ENCODE assay signal across 8 mouse cellular contexts in the genomic region with DNA sequence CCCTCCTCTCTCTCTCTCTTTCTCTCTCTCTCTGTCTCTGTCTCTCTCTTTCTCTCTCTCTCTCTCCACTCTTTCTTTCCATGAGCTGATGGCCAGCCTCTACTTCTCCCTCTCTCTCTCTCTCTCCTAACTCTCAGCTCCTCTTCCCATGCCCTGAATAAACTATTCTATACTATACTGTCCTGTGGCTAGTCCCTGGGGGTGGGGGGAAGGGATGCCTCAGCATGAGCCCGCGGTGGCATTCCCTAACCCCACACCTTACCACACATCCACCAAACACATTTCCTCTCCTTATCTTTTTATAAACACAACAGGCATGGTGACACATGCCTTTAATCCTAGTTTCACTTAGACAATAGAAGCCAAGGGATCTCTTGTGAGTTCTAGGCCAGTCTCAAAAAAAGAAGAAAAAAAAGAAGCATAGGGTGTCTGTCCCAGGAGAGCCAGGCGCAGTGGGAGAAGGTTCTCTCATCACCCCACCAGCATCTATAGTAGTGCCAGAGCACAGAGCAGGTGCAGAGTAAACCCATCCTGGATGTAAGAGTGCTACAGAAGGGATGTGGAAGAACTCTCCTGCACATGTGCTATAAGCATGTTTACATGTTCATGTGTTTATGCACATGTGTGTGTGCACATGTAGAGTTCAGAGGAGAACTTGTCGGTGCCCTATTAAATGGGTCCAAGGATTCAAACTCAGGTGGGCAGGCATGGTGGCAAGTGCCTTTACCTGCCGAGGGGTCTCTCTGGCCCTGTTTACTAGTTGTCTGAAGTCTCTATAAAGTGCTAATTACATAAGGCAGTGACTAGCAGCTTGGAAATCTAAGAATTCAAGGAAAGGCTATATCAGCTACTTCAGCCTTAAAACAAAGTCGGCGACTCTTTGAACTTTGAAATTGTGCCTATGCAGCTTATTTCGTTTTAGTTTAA. TPM values are rescaled to one million over a fixed set of nuclear protein-coding genes. Genes with fewer than 3 reads are reported as not detected.
A peak's percentile ranks its signal among the peaks of the same experiment; 100 is the strongest.
DNase-seq lines count a peak whose midpoint lies in the region; ATAC-seq and TF ChIP-seq lines count a peak whose summit lies in the region.

No protein-coding gene starts in this region.

- peak; percentile 42; the same call in 1 of the 2 replicates for ATAC-seq in liver, embryonic 13.5 days (ENCODE audit: low read depth)

- H3K9ac ChIP-seq in liver, embryonic 13.5 days = peak overlapping the region; percentile 96

- no peaks in the 10 kb centered on the region for H3K9me3 ChIP-seq in liver, embryonic 13.5 days (replicated peaks)

- intact Hi-C loops in gastrocnemius, adult 2 months (cut with DNase I) = no loop called here

- peak overlapping the region; percentile 91 for H3K27ac ChIP-seq in gastrocnemius, adult 2 months
- H3K27ac ChIP-seq in testis, adult 2 months (ENCODE audit: control insufficient read depth, insufficient read depth, low read depth, low read length) = no peak overlapping the region
- peak overlapping the region; percentile 9; the same call in 1 of the 2 replicates for H3K27ac ChIP-seq in liver, embryonic 13.5 days

- peak overlapping the region; percentile 96 for H3K4me3 ChIP-seq in gastrocnemius, adult 2 months
- H3K4me3 ChIP-seq in testis, adult 2 months (ENCODE audit: control insufficient read depth, low read depth, low read length) = peak overlapping the region; percentile 96
- peak overlapping the region; percentile 97 for H3K4me3 ChIP-seq in liver, embryonic 13.5 days (replicated peaks)

- no peak for TF ChIP-seq CTCF in gastrocnemius, adult 2 months (IDR thresholded peaks at IDR 0.05)
- no peak for TF ChIP-seq CTCF in testis, adult 2 months (IDR thresholded peaks at IDR 0.05; ENCODE audit: control insufficient read depth, insufficient read depth, insufficient replicate concordance, low read depth, low read length)

- DNase-seq in gastrocnemius, adult 2 months = no peak
- no peak for DNase-seq in gastrocnemius, adult 18-20 months (ENCODE audit: low spot score)
- no peak for DNase-seq in testis, postnatal 10 days (ENCODE audit: low spot score)
- DNase-seq in liver, embryonic 13.5 days = no peak
- DNase-seq in Muller cell, postnatal 12 days (ENCODE audit: inconsistent ontology term) = no peak
- DNase-seq in gastrocnemius, postnatal 25 days = no peak
- DNase-seq in thymus, adult 18-20 months = no peak

- TF ChIP-seq POLR2A in testis, adult 2 months (IDR thresholded peaks at IDR 0.05; ENCODE audit: control insufficient read depth, low read depth, low read length) = no peak

- H3K4me2 ChIP-seq in liver, embryonic 13.5 days = peak overlapping the region; percentile 83

- H3K36me3 ChIP-seq in testis, adult 2 months (ENCODE audit: control insufficient read depth, insufficient read depth, low read length) = peaks cover 1% of the 10 kb centered on the region
- H3K36me3 ChIP-seq in liver, embryonic 13.5 days = peaks cover 32% of the 10 kb centered on the region

- WGBS in liver, embryonic 13.5 days (ENCODE audit: insufficient replicate concordance) = 39% methylated on average over 8 of the region's 8 CpGs

- H3K4me1 ChIP-seq in testis, adult 2 months (ENCODE audit: control insufficient read depth, insufficient read depth, low read length) = peaks cover 4% of the 10 kb centered on the region
- H3K4me1 ChIP-seq in liver, embryonic 13.5 days (replicated peaks) = peaks cover 23% of the 10 kb centered on the region

- H3K27me3 ChIP-seq in testis, adult 2 months (ENCODE audit: control insufficient read depth, insufficient read depth, low read length) = no peaks in the 10 kb centered on the region
- no peaks in the 10 kb centered on the region for H3K27me3 ChIP-seq in liver, embryonic 13.5 days

RNA-seq across cellular contexts. Expression of gene Ssr2, which starts 3.1 kb away (rescaled TPM):
- 10 to 100 TPM; 41.1 to 54.8 TPM for total RNA-seq in gastrocnemius, adult 2 months (2021)
- 10 to 100 TPM; 40.4 to 44.2 TPM for total RNA-seq in gastrocnemius, adult 18-20 months (2021)
- polyA plus RNA-seq in testis, adult 2 months (2012; rRNA removed) = 128 and 161 TPM in 2 replicates
- 187 and 206 TPM in 2 replicates for polyA plus RNA-seq in liver, embryonic 13.5 days (2015; fragmentation: Nextera tagmentation; extraction: Ambion mirVana)
- total RNA-seq in gastrocnemius, postnatal 25 days (2021) = 10 to 100 TPM; 52.2 to 63.2 TPM

RNA-seq across cellular contexts. Expression of gene Ubqln4, which starts 25.2 kb away (rescaled TPM):
- total RNA-seq in gastrocnemius, adult 2 months (2021) = 10 to 100 TPM; 78.2 to 90.2 TPM
- 10 to 100 TPM; 86.3 to 89.9 TPM for total RNA-seq in gastrocnemius, adult 18-20 months (2021)
- 51.4 and 55.3 TPM in 2 replicates for polyA plus RNA-seq in testis, adult 2 months (2012; rRNA removed)
- polyA plus RNA-seq in liver, embryonic 13.5 days (2015; fragmentation: Nextera tagmentation; extraction: Ambion mirVana) = 20.7 and 22.8 TPM in 2 replicates
- total RNA-seq in gastrocnemius, postnatal 25 days (2021) = 10 to 100 TPM; 59.6 to 67.2 TPM

RNA-seq across cellular contexts. Expression of gene Lamtor2, which starts 25.9 kb away (rescaled TPM):
- total RNA-seq in gastrocnemius, adult 2 months (2021) = 100 to 1,000 TPM in 1 of 2 experiments, 10 to 100 TPM in 1; 70.9 to 104 TPM
- total RNA-seq in gastrocnemius, adult 18-20 months (2021) = 10 to 100 TPM; 90.8 to 95.9 TPM
- polyA plus RNA-seq in testis, adult 2 months (2012; rRNA removed) = 46.9 and 53.9 TPM in 2 replicates
- polyA plus RNA-seq in liver, embryonic 13.5 days (2015; fragmentation: Nextera tagmentation; extraction: Ambion mirVana) = 88.4 and 95.9 TPM in 2 replicates
- 10 to 100 TPM; 76.1 to 81.1 TPM for total RNA-seq in gastrocnemius, postnatal 25 days (2021)

RNA-seq across cellular contexts. Expression of gene Arhgef2, which starts 27.0 kb away (rescaled TPM):
- total RNA-seq in gastrocnemius, adult 2 months (2021) = 10 to 100 TPM; 22.4 to 24.7 TPM
- total RNA-seq in gastrocnemius, adult 18-20 months (2021) = 10 to 100 TPM; 11.5 to 20.0 TPM
- polyA plus RNA-seq in testis, adult 2 months (2012; rRNA removed) = 512 and 614 TPM in 2 replicates
- 16.4 and 17.9 TPM in 2 replicates for polyA plus RNA-seq in liver, embryonic 13.5 days (2015; fragmentation: Nextera tagmentation; extraction: Ambion mirVana)
- total RNA-seq in gastrocnemius, postnatal 25 days (2021) = 10 to 100 TPM; 28.1 to 33.0 TPM

RNA-seq across cellular contexts. Expression of gene Rab25, which starts 30.7 kb away (rescaled TPM):
- not detected for total RNA-seq in gastrocnemius, adult 2 months (2021)
- total RNA-seq in gastrocnemius, adult 18-20 months (2021) = not detected
- polyA plus RNA-seq in testis, adult 2 months (2012; rRNA removed) = 0.10 and 1.9 TPM in 2 replicates
- 0.15 TPM in 1 of 2 replicates, not detected in the other for polyA plus RNA-seq in liver, embryonic 13.5 days (2015; fragmentation: Nextera tagmentation; extraction: Ambion mirVana)
- total RNA-seq in gastrocnemius, postnatal 25 days (2021) = not detected
